Mouse (Mus musculus): ENCODE results near the gene Cox5b. TPM values are rescaled to one million over a fixed set of nuclear protein-coding genes. Genes with fewer than 3 reads are reported as not detected.

The Cox5b gene
- 927 and 1,094 TPM in 2 replicates for polyA plus RNA-seq (2012; rRNA removed)

GRCm38 (mm10) chr1:36691271-36692155 is at the start of gene Cox5b:
TSS of gene Cox5b (plus strand) at chr1:36691449.

DNA sequence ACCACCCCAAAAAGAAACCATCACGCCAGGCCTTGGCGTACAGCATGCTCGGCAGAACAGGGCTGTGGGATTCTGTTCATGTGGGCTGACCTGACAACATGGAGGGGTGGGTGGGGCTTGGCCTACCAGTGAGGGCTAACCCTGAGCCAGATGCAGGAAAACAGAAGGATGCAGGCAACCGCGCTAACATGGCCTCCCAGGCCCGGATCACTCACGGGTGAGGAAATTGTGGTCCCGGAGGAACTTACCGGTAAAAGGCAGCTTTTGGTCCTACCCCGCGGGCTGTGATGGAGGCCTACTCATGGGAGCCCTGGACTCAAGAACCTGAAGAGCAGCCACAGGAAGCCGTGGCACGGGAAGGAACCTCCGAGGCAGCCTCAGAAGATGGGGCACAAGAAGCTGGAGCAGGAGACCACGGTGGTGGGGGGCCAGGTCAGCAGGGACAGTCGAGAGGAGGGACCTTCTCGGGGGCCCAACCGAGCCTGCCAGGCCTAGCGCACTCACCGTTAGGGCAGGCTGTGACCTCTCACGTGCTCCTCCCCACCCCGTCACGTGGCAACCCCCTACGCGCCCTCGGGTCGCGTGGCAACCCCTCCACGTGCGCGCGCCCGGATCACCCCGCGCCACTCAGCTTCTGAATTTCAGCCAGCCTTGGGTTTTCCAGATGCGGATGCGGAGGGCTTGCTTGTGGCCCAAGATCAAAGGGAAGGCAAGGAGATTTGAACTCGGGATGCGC is 8.5 kb upstream of the Cox5b start, which contains the start of gene Fam178b:
Gene Fam178b (minus strand): TSS at position 564 of the 736 bp plus-strand sequence.

GRCm38 (mm10) chr1:36709854-36710280 is 18.6 kb downstream of the Cox5b start, which contains the start of gene 4933424G06Rik:
TSS of gene 4933424G06Rik (plus strand) at chr1:36710149.

GRCm38 (mm10) chr1:36714311-36714710 is 23.1 kb downstream of the Cox5b start, which contains the start of gene Actr1b:
TSS of gene Actr1b (minus strand) at chr1:36714422.

Other genes starting within 250 kb of the Cox5b start
- gene Lman2l, start 246.2 kb upstream of the Cox5b start, polyA plus RNA-seq (2012; rRNA removed) = 8.3 and 9.2 TPM in 2 replicates
- 209 and 224 TPM in 2 replicates for gene Cnnm4, start 219.8 kb upstream of the Cox5b start, polyA plus RNA-seq (2012; rRNA removed)
- gene Cnnm3, start 179.6 kb upstream of the Cox5b start, polyA plus RNA-seq (2012; rRNA removed) = 30.6 and 31.2 TPM in 2 replicates
- 14.0 and 16.0 TPM in 2 replicates for gene Ankrd23, start 154.6 kb upstream of the Cox5b start, polyA plus RNA-seq (2012; rRNA removed)
- gene Gm42417, start 152.0 kb upstream of the Cox5b start, polyA plus RNA-seq (2012; rRNA removed) = not detected in 2 replicates
- 23.2 and 24.1 TPM in 2 replicates for gene Ankrd39, start 144.0 kb upstream of the Cox5b start, polyA plus RNA-seq (2012; rRNA removed)
- 11.5 and 11.7 TPM in 2 replicates for gene Sema4c, start 133.1 kb upstream of the Cox5b start, polyA plus RNA-seq (2012; rRNA removed)
- 1.5 and 1.8 TPM in 2 replicates for gene Fam178b, start 8.3 kb upstream of the Cox5b start, polyA plus RNA-seq (2012; rRNA removed)
- gene 4933424G06Rik, start 18.7 kb downstream of the Cox5b start, polyA plus RNA-seq (2012; rRNA removed) = not detected in 2 replicates
- 181 and 201 TPM in 2 replicates for gene Actr1b, start 23.0 kb downstream of the Cox5b start, polyA plus RNA-seq (2012; rRNA removed)
- 2.6 and 3.7 TPM in 2 replicates for gene Zap70, start 70.3 kb downstream of the Cox5b start, polyA plus RNA-seq (2012; rRNA removed)

Data from colon, adult 2 months (tissue).